Mouse (Mus musculus) ES-Bruce4 (cell line): ENCODE data around the gene Patl2.

Experiments used
- CTCF ChIP-seq: IDR thresholded peaks from one replicate; pipeline ENCODE4 v1.8.1; 2011; ENCODE audit warnings: low read depth, low read length
- EP300 ChIP-seq: IDR thresholded peaks from 2 replicates; pipeline ENCODE4 v1.6.1; 2011; ENCODE audit warnings: low read depth, low read length; ENCODE audit not compliant: insufficient read depth
- POLR2A ChIP-seq: IDR thresholded peaks from one replicate; pipeline ENCODE4 v1.8.1; 2011; ENCODE audit warnings: low read length; ENCODE audit not compliant: insufficient read depth

DNA sequence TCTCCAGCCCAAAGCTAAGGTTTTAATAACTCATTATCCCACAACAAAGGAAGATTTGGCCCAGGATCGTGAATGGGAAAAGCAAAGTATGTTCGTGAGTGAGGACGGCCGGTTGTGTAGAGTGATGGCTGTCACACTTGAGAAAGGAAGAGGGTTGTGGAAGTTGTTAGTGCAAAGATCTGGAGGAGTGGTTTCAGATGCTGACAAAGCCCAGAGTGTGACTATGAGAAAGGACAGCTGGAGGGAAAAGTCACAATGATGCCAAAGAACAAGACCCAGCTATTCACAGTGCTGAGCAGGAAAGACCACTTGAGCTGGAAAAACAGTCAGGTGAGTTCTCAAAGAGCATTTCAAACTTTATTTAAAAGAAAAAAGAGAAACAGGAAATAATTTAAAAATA, 76.3 kb downstream of the Patl2 start:
- TF ChIP-seq CTCF (no peak), POLR2A (no peak), EP300 (no peak)
